Mouse (Mus musculus) spleen, embryonic (tissue): ENCODE results near the gene Cga.
"Not testable (repeated sequence)": the region's sequence is repeated elsewhere in the genome, so short reads cannot be mapped to it uniquely, and the experiment has no call there.

ENCODE experiments used
- CTCF ChIA-PET: fragments of 350-600 bp; sonication (Branson Sonifier 250); formaldehyde crosslinking; loops from one replicate; lab custom pipeline; 2022; lab: Charles Lee

The Cga gene

GRCm38 (mm10) chr4:34889101-34889811 lies 4.3 kb upstream of the Cga start:
- CTCF ChIA-PET, result interaction anchor here (0.5 to 0.7 kb wide), 2 partner anchors 19 to 156 kb away, joined by 4 to 15 read pairs; no protein-coding TSS in a partner anchor

GRCm38 (mm10) chr4:34889812-34890185 lies 3.8 kb upstream of the Cga start:
- CTCF ChIA-PET, result interaction anchor here (0.7 kb wide), 1 partner anchor 157 kb away, joined by 4 read pairs; no protein-coding TSS in a partner anchor

GRCm38 (mm10) chr4:34898497-34898896 lies 4.9 kb downstream of the Cga start:
- CTCF ChIA-PET, result interaction anchor here (0.6 kb wide), 1 partner anchor 105 kb away, joined by 3 read pairs; no protein-coding TSS in a partner anchor

GRCm38 (mm10) chr4:34899322-34899721 lies 5.7 kb downstream of the Cga start:
- CTCF ChIA-PET, result no interaction called here

- CTCF ChIA-PET, result no interaction called here
Measured at GRCm38 (mm10) chr4:34900155-34900554, 6.6 kb downstream of the Cga start.

- CTCF ChIA-PET, result no interaction called here
Measured at GRCm38 (mm10) chr4:34901166-34901565, 7.6 kb downstream of the Cga start.

- CTCF ChIA-PET, result not testable (repeated sequence)
Measured at GRCm38 (mm10) chr4:34901582-34901981, 8.0 kb downstream of the Cga start.

- CTCF ChIA-PET, result interaction anchor here (0.5 kb wide), 1 partner anchor 286 kb away, joined by 7 read pairs; no protein-coding TSS in a partner anchor
Measured at GRCm38 (mm10) chr4:34905396-34905795, 11.8 kb downstream of the Cga start.

- CTCF ChIA-PET, result interaction anchor here (0.6 kb wide), 1 partner anchor 1470 kb away, joined by 3 read pairs; no protein-coding TSS in a partner anchor
Measured at GRCm38 (mm10) chr4:34906151-34906550, 12.6 kb downstream of the Cga start.

- CTCF ChIA-PET, result no interaction called here
Measured at GRCm38 (mm10) chr4:34907026-34907425, 13.4 kb downstream of the Cga start.

- CTCF ChIA-PET, result interaction anchor here (0.6 kb wide), 1 partner anchor 14 kb away, joined by 9 read pairs; no protein-coding TSS in a partner anchor
Measured at GRCm38 (mm10) chr4:34908127-34908526, 14.5 kb downstream of the Cga start.

- CTCF ChIA-PET, result no interaction called here
Measured at GRCm38 (mm10) chr4:34911401-34911800, 17.8 kb downstream of the Cga start.

- CTCF ChIA-PET, result no interaction called here
Measured at GRCm38 (mm10) chr4:34912171-34912570, 18.6 kb downstream of the Cga start.

- CTCF ChIA-PET, result no interaction called here
Measured at GRCm38 (mm10) chr4:34917400-34917799, 23.8 kb downstream of the Cga start.

- CTCF ChIA-PET, result interaction anchor here (0.7 kb wide), 4 partner anchors 14 to 1580 kb away, joined by 3 to 17 read pairs (median 10); no protein-coding TSS in a partner anchor
Measured at GRCm38 (mm10) chr4:34922177-34922870, 28.7 kb downstream of the Cga start.

GRCm38 (mm10) chr4:34928386-34928785 lies 34.8 kb downstream of the Cga start:
- CTCF ChIA-PET, result not testable (repeated sequence)

GRCm38 (mm10) chr4:34941046-34941445 lies 47.5 kb downstream of the Cga start:
- CTCF ChIA-PET, result no interaction called here

- CTCF ChIA-PET, result no interaction called here
Measured at GRCm38 (mm10) chr4:34947181-34947580, 53.6 kb downstream of the Cga start.

- CTCF ChIA-PET, result no interaction called here
Measured at GRCm38 (mm10) chr4:34953716-34954115, 60.1 kb downstream of the Cga start.
